Mouse (Mus musculus) limb, embryonic 10.5 days (tissue): Measurements from ENCODE around the gene Schip1. TPM values are rescaled to one million over a fixed set of nuclear protein-coding genes. Genes with fewer than 3 reads are reported as not detected.

Experiments used
- polyA plus RNA-seq: library from polyadenylated mRNA; unstranded; fragments of >200 nt; fragmentation: Nextera tagmentation; extraction: Ambion mirVana; gene quantifications from 2 replicates; pipeline ENCODE4 v1.2.1, GENCODE M21; 2016

Gene Schip1
- polyA plus RNA-seq, 1 experiment from 2014 or later = 28.9 TPM

Other genes with a start within 250 kb of the Schip1 start
- gene Iqcj, start 172.6 kb upstream of the Schip1 start, polyA plus RNA-seq = not detected in 2 replicates
- not detected in 2 replicates for gene Iqschfp, start 172.6 kb upstream of the Schip1 start, polyA plus RNA-seq